Mouse (Mus musculus) layer of hippocampus, adult 9-11 months (tissue): ENCODE results near the gene Dynll1.

Experiments
- DNase-seq: peaks from one replicate; pipeline ENCODE4 v3.0.0; 2022

Dynll1 gene

DNA sequence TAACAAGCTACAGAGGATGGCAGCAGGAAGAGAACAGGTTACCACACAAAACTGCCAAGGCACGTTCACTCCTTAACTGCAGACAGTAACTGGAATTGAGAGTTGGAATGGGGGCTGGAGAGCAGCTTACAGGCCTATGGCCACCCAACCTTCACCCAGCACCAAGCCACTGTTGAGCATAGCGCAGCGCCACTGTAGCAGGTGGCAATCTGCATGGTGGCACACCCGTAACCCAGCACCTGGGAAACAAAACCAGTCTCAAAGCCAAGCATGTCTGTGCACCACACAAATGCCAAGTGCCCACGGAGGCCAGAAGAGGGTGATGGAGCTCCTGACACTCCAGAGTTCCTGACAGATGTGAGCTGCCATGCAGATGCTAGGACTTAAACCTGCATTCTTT is 34.5 kb downstream of the Dynll1 start:
- DNase-seq = no peak

- DNase-seq = no peak
Measured at GRCm38 (mm10) chr5:115262502-115263291, 38.1 kb downstream of the Dynll1 start.

GRCm38 (mm10) chr5:115261880-115262279 is 38.9 kb downstream of the Dynll1 start:
- DNase-seq = no peak

- no peak for DNase-seq
Measured at GRCm38 (mm10) chr5:115261141-115261540, 39.7 kb downstream of the Dynll1 start.

DNA sequence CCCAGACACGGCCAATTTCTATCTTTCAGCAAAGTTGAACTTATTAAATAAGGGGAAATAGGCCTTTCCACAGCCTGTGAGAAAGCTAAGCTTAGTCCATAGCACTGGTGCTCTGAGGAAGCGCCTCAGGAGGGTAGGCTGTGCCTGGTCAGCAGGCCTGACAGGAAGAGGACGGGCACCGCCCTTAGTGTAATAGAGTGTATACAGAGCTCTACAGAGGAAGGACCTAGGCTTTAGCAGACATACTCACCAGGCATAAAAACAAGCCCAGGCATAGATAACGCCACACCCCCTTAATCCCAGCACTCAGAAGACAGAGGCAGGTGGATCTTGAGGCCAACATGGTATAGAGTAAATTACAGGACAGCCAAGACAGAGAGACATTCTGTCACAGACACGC is 40.4 kb downstream of the Dynll1 start:
- DNase-seq = no peak

GRCm38 (mm10) chr5:115256909-115257546 is 43.8 kb downstream of the Dynll1 start:
- no peak for DNase-seq

GRCm38 (mm10) chr5:115255472-115255871 is 45.3 kb downstream of the Dynll1 start:
- DNase-seq = no peak
